Mouse (Mus musculus): Measurements from ENCODE around the gene 9330161L09Rik.

GRCm38 (mm10) chr12:103368326-103368669 lies 39.3 kb downstream of the 9330161L09Rik start:
- TF ChIP-seq CTCF (IDR thresholded peaks at IDR 0.05; ENCODE audit: low read depth, low read length) (no peak), EP300 (IDR thresholded peaks at IDR 0.05; ENCODE audit: insufficient read depth, low read depth, low read length) (no peak)
